Mouse (Mus musculus): ENCODE data around the gene Mfap2. TPM values are rescaled to one million over a fixed set of nuclear protein-coding genes. Genes with fewer than 3 reads are reported as not detected.
A peak's percentile ranks its signal among the peaks of the same experiment; 100 is the strongest.

The Mfap2 gene
- total RNA-seq, 2 experiments from 2014 or later, result not detected

DNA sequence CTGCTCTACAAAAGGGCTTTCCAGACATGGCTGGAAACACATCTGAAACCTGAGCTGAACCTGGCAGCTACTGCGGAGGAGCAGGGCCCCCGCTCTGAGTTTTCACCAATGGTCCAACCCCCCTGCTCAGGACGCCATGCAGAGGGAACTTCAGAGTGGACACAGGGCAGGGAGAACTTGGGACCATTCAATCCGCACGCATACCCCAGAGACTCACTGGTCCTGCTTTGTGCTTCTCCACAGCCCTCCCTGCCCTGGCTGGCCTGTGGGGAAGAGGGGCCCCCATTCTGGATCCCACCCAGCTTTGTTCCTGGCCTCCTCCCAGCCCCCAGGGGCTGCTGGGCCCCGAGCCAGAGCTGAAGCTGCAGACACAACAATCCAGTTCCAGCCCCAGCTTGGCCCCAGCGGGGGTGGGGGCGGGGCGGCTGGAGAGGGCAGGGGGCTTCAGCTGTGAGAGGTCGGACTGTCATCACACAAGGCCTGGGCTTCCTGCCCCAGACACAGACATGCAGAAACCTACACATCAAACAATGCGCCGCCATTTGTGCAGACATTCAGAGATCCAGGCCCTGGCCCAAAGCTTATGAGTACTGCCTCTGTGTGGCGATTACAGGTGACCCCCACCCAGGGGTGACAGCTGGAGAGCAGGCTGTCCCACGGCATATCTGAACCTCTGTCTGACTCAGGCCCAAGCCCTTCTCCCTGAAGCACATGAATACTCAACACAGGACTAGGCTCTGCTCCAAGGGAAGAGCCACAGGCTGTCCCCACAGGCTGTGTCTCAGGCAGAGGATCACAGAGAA, 10.8 kb downstream of the Mfap2 start:
- ATAC-seq (replicated peaks; ENCODE audit: low FRiP score, poor library complexity, severe bottlenecking), result no peak

- no peak for ATAC-seq (replicated peaks; ENCODE audit: low FRiP score, poor library complexity, severe bottlenecking)
Measured at GRCm38 (mm10) chr4:141021614-141021929, 11.4 kb downstream of the Mfap2 start.

- no peak for ATAC-seq (replicated peaks; ENCODE audit: low FRiP score, poor library complexity, severe bottlenecking)
Measured at GRCm38 (mm10) chr4:141024052-141024451, 13.8 kb downstream of the Mfap2 start.

GRCm38 (mm10) chr4:141024992-141025391, 14.8 kb downstream of the Mfap2 start:
- ATAC-seq (replicated peaks; ENCODE audit: low FRiP score, poor library complexity, severe bottlenecking), result no peak

GRCm38 (mm10) chr4:141030541-141031206, 20.5 kb downstream of the Mfap2 start:
- no peak for ATAC-seq (replicated peaks; ENCODE audit: low FRiP score, poor library complexity, severe bottlenecking)

DNA sequence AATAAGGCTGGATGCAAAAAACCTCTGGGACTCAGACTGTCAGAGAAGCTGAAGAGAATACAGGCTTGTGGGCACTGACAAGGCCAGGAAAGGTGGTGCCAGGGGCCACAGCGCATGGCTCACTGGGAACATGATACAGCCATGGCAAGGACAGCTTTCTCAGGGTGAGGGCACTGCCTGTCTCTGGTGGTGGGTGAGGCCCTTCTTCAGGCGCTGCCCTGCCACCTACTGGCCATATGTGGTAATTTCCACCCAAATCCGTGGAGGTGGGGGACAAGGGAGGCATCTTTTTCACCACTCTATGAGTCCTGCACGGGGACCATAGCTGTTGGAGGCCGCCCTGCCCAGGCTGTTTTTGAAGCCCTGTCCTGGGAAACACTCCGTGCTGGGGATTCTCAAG, 21.5 kb downstream of the Mfap2 start:
- peak; percentile 60 for ATAC-seq (replicated peaks; ENCODE audit: low FRiP score, poor library complexity, severe bottlenecking)

- ATAC-seq (replicated peaks; ENCODE audit: low FRiP score, poor library complexity, severe bottlenecking), result no peak
Measured at GRCm38 (mm10) chr4:141033606-141034549, 23.7 kb downstream of the Mfap2 start.

DNA sequence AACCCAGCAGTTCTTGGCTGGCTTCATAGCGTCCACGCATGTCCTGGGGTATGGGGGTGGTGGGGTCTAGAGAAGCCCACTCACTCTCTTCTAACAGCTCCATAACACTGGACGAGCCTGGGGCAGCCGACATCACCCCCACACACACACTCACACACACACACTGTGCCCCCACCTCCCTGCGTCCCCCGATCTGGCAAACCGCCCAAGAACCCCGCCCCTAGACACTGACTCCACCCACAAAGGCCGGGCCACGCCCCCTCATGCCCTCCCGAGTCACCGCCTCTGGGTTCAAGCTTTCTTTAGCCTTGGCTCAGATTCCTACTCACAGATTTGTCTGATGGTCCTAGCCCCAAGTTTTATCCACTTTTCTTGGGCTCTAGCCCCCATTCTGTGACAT, 30.9 kb downstream of the Mfap2 start:
- no peak for ATAC-seq (replicated peaks; ENCODE audit: low FRiP score, poor library complexity, severe bottlenecking)

DNA sequence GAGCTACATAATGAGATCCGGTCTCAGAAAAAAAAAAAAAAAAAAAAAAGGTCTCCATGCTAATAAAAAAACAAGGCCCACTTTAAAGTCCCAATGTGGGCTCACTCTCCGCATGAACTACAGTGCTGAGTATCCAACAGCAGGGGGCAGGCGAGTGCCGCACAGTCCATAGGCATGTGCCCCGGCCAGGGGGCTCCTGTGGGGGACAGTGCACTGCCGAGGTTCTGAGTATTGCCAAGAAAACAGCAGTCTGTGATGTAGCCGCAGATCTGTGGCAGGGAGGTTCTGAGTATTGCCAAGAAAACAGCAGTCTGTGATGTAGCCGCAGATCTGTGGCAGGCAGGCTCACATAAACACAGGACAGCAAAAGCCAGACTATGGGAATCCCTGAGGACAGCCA, 34.6 kb downstream of the Mfap2 start:
- ATAC-seq (replicated peaks; ENCODE audit: low FRiP score, poor library complexity, severe bottlenecking), result no peak

GRCm38 (mm10) chr4:141048810-141049475, 38.7 kb downstream of the Mfap2 start:
- no peak for ATAC-seq (replicated peaks; ENCODE audit: low FRiP score, poor library complexity, severe bottlenecking)

DNA sequence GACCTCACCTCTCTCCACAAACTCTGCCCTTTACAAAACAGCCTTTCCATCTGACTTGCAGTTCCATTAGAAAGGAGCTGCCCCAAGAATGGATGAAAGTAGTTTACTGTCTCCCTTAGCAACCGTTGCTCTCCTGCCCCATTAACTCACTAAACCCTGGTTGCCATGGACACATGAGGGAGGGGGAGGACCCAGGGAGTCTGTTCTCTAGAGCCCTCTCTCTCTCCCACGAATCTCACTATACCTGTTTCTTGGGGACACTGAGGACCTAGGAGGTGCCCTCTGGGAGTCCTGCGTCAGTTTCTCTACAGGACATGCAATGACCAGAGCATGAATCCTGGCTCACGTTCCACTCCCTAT, 39.2 kb downstream of the Mfap2 start:
- no peak for ATAC-seq (replicated peaks; ENCODE audit: low FRiP score, poor library complexity, severe bottlenecking)

- no peak for ATAC-seq (replicated peaks; ENCODE audit: low FRiP score, poor library complexity, severe bottlenecking)
Measured at GRCm38 (mm10) chr4:141052442-141052841, 42.2 kb downstream of the Mfap2 start.

DNA sequence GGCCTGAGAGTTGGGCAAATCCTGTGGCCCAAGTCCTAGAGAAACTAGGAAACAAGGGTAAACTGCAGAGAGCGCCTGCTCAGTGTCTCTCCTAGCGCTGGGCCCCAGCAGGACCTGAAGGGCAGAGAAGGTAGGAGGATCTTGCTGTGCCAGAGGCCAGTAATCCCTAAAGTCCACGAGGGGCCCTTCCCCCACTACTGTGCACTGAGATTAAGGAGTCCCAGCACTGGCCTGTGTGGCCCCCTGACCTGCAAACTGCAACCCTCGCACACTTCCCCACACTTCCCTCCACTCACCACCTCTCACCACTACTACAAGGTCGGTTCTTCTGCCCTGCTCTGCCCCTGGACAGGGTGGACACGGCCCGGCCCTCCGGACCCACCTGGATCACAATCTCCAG, 42.9 kb downstream of the Mfap2 start:
- ATAC-seq (replicated peaks; ENCODE audit: low FRiP score, poor library complexity, severe bottlenecking), result no peak

GRCm38 (mm10) chr4:141053568-141054161, 43.4 kb downstream of the Mfap2 start:
- ATAC-seq (replicated peaks; ENCODE audit: low FRiP score, poor library complexity, severe bottlenecking), result no peak

- no peak for ATAC-seq (replicated peaks; ENCODE audit: low FRiP score, poor library complexity, severe bottlenecking)
Measured at GRCm38 (mm10) chr4:141056970-141057369, 46.8 kb downstream of the Mfap2 start.

- ATAC-seq (replicated peaks; ENCODE audit: low FRiP score, poor library complexity, severe bottlenecking), result no peak
Measured at GRCm38 (mm10) chr4:141058835-141059234, 48.6 kb downstream of the Mfap2 start.

DNA sequence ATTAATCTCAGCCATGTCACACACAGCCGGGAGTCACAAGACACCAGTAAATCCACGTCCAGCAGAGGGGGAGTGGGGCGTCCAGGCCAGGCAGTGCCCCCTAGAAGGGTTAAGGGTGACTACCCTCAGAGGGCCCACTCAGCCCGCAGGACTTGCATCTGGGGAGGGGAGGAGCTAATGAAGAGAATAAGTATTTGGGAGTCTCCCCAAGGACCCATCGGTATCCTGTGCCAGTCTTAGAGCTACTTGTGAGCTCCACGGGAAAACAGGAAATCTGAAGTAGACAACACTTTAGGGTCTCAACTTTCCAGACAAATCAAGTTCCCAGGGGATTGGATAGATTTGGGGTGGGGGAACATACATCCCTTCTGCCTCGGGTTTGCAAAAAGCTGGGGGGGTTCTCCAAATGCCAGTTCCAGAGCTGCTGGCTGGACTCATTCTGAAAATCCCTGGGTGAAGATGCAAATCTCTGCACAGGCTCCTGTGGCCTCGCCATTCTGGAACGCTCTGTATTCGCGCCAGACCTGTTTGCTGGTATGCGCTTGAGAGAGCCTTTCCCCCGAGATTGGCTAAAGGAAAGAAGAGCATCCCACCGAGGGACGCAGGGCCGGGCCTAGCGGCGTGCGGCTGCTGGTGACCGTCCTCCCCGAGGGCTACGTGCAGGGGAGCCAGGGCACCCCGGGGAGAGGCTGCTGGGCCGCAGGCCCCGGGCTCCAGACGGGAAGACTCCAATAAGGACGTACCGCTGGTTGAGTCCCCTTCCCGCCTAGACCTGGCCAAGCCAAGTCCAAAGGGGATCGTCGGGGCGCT, 49.6 kb downstream of the Mfap2 start:
- peak; percentile 32 for ATAC-seq (replicated peaks; ENCODE audit: low FRiP score, poor library complexity, severe bottlenecking)

- ATAC-seq (replicated peaks; ENCODE audit: low FRiP score, poor library complexity, severe bottlenecking), result peak; percentile 87
Measured at GRCm38 (mm10) chr4:141060426-141061301, 50.4 kb downstream of the Mfap2 start, which contains the start of gene Crocc. Crocc (minus strand) TSS chr4:141060550.

All from erythroid progenitor cell, adult 5-6 weeks (primary cell).